Mouse (Mus musculus): Measurements from ENCODE around the gene Adat1. TPM values are rescaled to one million over a fixed set of nuclear protein-coding genes. Genes with fewer than 3 reads are reported as not detected.
A peak's percentile ranks its signal among the peaks of the same experiment; 100 is the strongest.

Gene Adat1
- total and polyA plus RNA-seq, 3 experiments = 8.3 to 9.3 TPM; not detected in 1

DNA sequence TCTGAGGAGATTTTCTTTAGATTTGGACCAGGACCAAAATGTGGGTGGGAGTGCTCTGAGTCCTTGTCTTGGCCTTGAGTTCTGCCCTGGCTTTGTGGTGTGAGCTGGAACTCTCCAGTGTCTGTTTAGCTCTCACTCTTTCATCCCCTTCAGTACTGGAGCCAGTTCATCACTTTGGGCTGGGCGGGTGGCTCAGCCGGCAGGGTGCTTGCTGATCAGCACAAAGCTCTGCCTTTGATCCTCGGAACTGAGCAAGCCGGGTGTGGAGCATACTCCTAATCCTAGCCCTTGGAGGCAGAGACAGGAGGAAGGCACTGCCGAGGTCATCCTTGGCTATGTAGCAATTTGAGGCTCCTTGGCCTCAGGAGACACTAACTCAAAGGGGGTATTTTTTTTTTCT, 23.1 kb downstream of the Adat1 start:
- H3K4me1 ChIP-seq (ENCODE audit: control insufficient read depth in 1 of 2, insufficient read depth in 2 of 2, low read length in 2 of 2) = peaks cover 2 to 12% of the 10 kb centered on the region in 2 experiments; a peak in 3 of 4 replicates
- H3K79me2 ChIP-seq (ENCODE audit: control insufficient read depth, insufficient read depth, low read length, poor library complexity) = no peaks in the 10 kb centered on the region
- DNase-seq (ENCODE audit: low read depth, low spot score) = no peak
- TF ChIP-seq MEF2A (IDR thresholded peaks at IDR 0.05; ENCODE audit: extremely low read depth, insufficient replicate concordance, low read depth, low read length, poor library complexity, severe bottlenecking) (no peak), USF2 (IDR thresholded peaks at IDR 0.05; ENCODE audit: borderline replicate concordance in 1 of 2, insufficient read depth in 1 of 2, low read depth in 1 of 2, low read length in 2 of 2) (no peak), EP300 (IDR thresholded peaks at IDR 0.05; ENCODE audit: low read depth in 1 of 2, low read length in 2 of 2) (no peak), NRF1 (IDR thresholded peaks at IDR 0.05; ENCODE audit: insufficient read depth, low read depth, low read length, poor library complexity, severe bottlenecking) (no peak), SMC3 (IDR thresholded peaks at IDR 0.05; ENCODE audit: low read depth, low read length) (no peak)
- no peak overlapping the region for H3K4me3 ChIP-seq (ENCODE audit: control insufficient read depth in 1 of 2, insufficient read depth in 1 of 2, low read depth in 2 of 2, low read length in 2 of 2)
- peaks cover 4 to 7% of the 10 kb centered on the region in 2 experiments; a peak in 3 of 4 replicates for H3K36me3 ChIP-seq (ENCODE audit: control insufficient read depth in 1 of 2, insufficient read depth in 2 of 2, low read length in 2 of 2)
- no peaks in the 10 kb centered on the region for H3K27me3 ChIP-seq (ENCODE audit: control insufficient read depth in 1 of 2, insufficient read depth in 2 of 2, low read length in 2 of 2)
- no peak overlapping the region for H3K9ac ChIP-seq (ENCODE audit: control insufficient read depth, low read depth, low read length, poor library complexity, severe bottlenecking)
- H3K27ac ChIP-seq (ENCODE audit: control insufficient read depth, low read depth, low read length) = no peak overlapping the region
- no peaks in the 10 kb centered on the region for H3K9me3 ChIP-seq (replicated peaks; ENCODE audit: insufficient read depth, low read length)

DNA sequence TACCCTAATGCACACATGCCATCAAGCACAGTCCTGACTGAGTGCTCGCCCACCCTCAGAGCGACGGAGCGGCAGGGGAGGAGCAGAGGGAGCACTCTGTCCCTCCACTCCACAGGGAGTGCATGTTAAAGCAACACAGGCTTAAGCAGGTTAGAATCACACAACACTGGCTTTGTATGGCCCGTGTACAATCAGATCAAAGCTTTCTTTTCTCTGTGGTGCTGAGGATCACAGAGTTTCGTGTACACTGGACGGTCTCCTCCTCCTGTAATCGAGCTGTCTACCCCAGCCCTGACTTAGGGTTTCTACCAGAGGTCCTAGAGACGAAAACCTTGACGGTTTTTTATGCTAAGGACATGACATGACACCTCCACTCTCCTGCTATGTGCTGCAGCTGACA, 23.6 kb downstream of the Adat1 start:
- no peak for DNase-seq (ENCODE audit: low read depth, low spot score)
- TF ChIP-seq CHD1 (IDR thresholded peaks at IDR 0.05; ENCODE audit: low read depth, low read length) (no peak), TAL1 (IDR thresholded peaks at IDR 0.05; ENCODE audit: low read length) (no peak), KAT2A (conservative IDR thresholded peaks at IDR 0.05; ENCODE audit: low read depth, low read length) (no peak), MAX (IDR thresholded peaks at IDR 0.05; ENCODE audit: low read length) (no peak), TCF12 (IDR thresholded peaks at IDR 0.05; ENCODE audit: low read depth, low read length) (no peak), CHD2 (IDR thresholded peaks at IDR 0.05; ENCODE audit: low read length) (no peak)
- H3K4me3 ChIP-seq (ENCODE audit: control insufficient read depth in 1 of 2, insufficient read depth in 1 of 2, low read depth in 2 of 2, low read length in 2 of 2) = no peak overlapping the region
- H3K27me3 ChIP-seq (ENCODE audit: control insufficient read depth in 1 of 2, insufficient read depth in 2 of 2, low read length in 2 of 2) = no peaks in the 10 kb centered on the region
- peaks cover 4 to 7% of the 10 kb centered on the region in 2 experiments; a peak in 3 of 4 replicates for H3K36me3 ChIP-seq (ENCODE audit: control insufficient read depth in 1 of 2, insufficient read depth in 2 of 2, low read length in 2 of 2)
- H3K9ac ChIP-seq (ENCODE audit: control insufficient read depth, low read depth, low read length, poor library complexity, severe bottlenecking) = no peak overlapping the region
- H3K4me1 ChIP-seq (ENCODE audit: control insufficient read depth in 1 of 2, insufficient read depth in 2 of 2, low read length in 2 of 2) = peaks cover 2 to 12% of the 10 kb centered on the region in 2 experiments; a peak in 3 of 4 replicates
- H3K79me2 ChIP-seq (ENCODE audit: control insufficient read depth, insufficient read depth, low read length, poor library complexity) = no peaks in the 10 kb centered on the region
- no peaks in the 10 kb centered on the region for H3K9me3 ChIP-seq (replicated peaks; ENCODE audit: insufficient read depth, low read length)
- no peak overlapping the region for H3K27ac ChIP-seq (ENCODE audit: control insufficient read depth, low read depth, low read length)

DNA sequence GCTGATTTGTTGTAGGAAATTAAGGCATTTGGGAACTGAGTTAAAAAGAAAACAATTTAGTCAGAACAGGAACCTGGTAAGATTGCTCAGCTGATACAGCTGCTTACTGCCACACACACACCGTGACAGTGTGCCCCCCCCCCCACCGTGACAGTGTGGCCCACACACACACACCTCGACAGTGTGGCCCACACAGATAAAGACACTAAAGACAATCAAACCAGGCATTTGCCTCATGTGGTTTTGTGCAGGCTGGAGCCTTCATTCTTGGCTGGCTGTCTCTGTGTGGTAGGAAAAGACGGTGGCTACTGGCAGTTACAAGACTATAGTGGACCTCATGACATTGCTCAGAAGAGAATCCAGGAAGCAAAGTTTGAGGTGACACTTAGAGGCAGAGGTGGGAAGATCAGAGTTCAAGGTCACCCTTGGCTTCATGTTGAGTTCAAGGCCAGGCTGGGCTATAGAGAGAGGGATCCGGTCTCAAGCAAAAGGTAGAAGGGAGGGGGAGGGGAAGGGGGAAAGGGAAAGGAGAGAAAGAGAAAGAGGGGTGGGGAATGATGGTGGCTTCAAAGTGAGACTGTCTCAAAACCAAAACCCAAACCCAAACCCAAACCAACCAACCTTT, 24.7 kb downstream of the Adat1 start:
- H3K9ac ChIP-seq (ENCODE audit: control insufficient read depth, low read depth, low read length, poor library complexity, severe bottlenecking) = no peak overlapping the region
- H3K9me3 ChIP-seq (replicated peaks; ENCODE audit: insufficient read depth, low read length) = no peaks in the 10 kb centered on the region
- DNase-seq (ENCODE audit: low read depth, low spot score) = peak; percentile 75
- H3K27ac ChIP-seq (ENCODE audit: control insufficient read depth, low read depth, low read length) = peak overlapping the region; percentile 42
- H3K4me1 ChIP-seq (ENCODE audit: control insufficient read depth in 1 of 2, insufficient read depth in 2 of 2, low read length in 2 of 2) = peaks cover 2 to 12% of the 10 kb centered on the region in 2 experiments; a peak in 3 of 4 replicates
- peaks cover 2 to 7% of the 10 kb centered on the region in 2 experiments; a peak in 3 of 4 replicates for H3K36me3 ChIP-seq (ENCODE audit: control insufficient read depth in 1 of 2, insufficient read depth in 2 of 2, low read length in 2 of 2)
- H3K79me2 ChIP-seq (ENCODE audit: control insufficient read depth, insufficient read depth, low read length, poor library complexity) = no peaks in the 10 kb centered on the region
- H3K27me3 ChIP-seq (ENCODE audit: control insufficient read depth in 1 of 2, insufficient read depth in 2 of 2, low read length in 2 of 2) = no peaks in the 10 kb centered on the region
- no peak overlapping the region for H3K4me3 ChIP-seq (ENCODE audit: control insufficient read depth in 1 of 2, insufficient read depth in 1 of 2, low read depth in 2 of 2, low read length in 2 of 2)
- TF ChIP-seq TAL1 (IDR thresholded peaks at IDR 0.05; ENCODE audit: low read length) (peak; percentile 81), POLR2A (IDR thresholded peaks at IDR 0.05; ENCODE audit: control insufficient read depth in 1 of 2, insufficient read depth in 1 of 2, low read depth in 1 of 2, low read length in 2 of 2, poor library complexity in 1 of 2) (no peak), POLR2AphosphoS2 (IDR thresholded peaks at IDR 0.05; ENCODE audit: low read length) (0 out of 2 replicates have a peak, but pooled peaks have one; percentile 48), MAZ (IDR thresholded peaks at IDR 0.05; ENCODE audit: low read depth, low read length) (0 out of 2 replicates have a peak, but pooled peaks have one; percentile 48), SIN3A (IDR thresholded peaks at IDR 0.05; ENCODE audit: low read length) (peak; percentile 42; the same call in 1 of the 2 replicates), EP300 (IDR thresholded peaks at IDR 0.05; ENCODE audit: low read depth in 1 of 2, low read length in 2 of 2) (peak; percentile 70 to 88; a peak in 3 of 4 replicates), TCF12 (IDR thresholded peaks at IDR 0.05; ENCODE audit: low read depth, low read length) (peak; percentile 90), ZNF384 (IDR thresholded peaks at IDR 0.05; ENCODE audit: low read depth, low read length) (no peak), POLR2AphosphoS5 (IDR thresholded peaks at IDR 0.05; ENCODE audit: borderline replicate concordance, low read depth, low read length) (no peak), NELFE (IDR thresholded peaks at IDR 0.05; ENCODE audit: low read depth, low read length) (no peak), MEF2A (IDR thresholded peaks at IDR 0.05; ENCODE audit: extremely low read depth, insufficient replicate concordance, low read depth, low read length, poor library complexity, severe bottlenecking) (no peak), ETS1 (IDR thresholded peaks at IDR 0.05; ENCODE audit: low read depth, low read length) (peak; percentile 63), MYC (IDR thresholded peaks at IDR 0.05; ENCODE audit: low read depth, low read length) (no peak), RCOR1 (IDR thresholded peaks at IDR 0.05; ENCODE audit: low read depth, low read length) (peak; percentile 41; the same call in 1 of the 2 replicates), MYB (IDR thresholded peaks at IDR 0.05; ENCODE audit: low read depth, low read length) (no peak), GATA1 (IDR thresholded peaks at IDR 0.05; ENCODE audit: low read depth, low read length) (peak; percentile 61), MAX (IDR thresholded peaks at IDR 0.05; ENCODE audit: low read length) (no peak; the same call in 1 of the 2 replicates)
